Mouse (Mus musculus): ENCODE measurements around the gene Dhrs11. TPM values are rescaled to one million over a fixed set of nuclear protein-coding genes. Genes with fewer than 3 reads are reported as not detected.

The Dhrs11 gene
- polyA plus RNA-seq (2015; fragmentation: Nextera tagmentation; extraction: Ambion mirVana): 19.4 and 20.6 TPM in 2 replicates

GRCm38 (mm10) chr11:84828516-84829399 is at the start of gene Dhrs11:
Gene Dhrs11, minus strand, starts transcription at chr11:84828994.

DNA sequence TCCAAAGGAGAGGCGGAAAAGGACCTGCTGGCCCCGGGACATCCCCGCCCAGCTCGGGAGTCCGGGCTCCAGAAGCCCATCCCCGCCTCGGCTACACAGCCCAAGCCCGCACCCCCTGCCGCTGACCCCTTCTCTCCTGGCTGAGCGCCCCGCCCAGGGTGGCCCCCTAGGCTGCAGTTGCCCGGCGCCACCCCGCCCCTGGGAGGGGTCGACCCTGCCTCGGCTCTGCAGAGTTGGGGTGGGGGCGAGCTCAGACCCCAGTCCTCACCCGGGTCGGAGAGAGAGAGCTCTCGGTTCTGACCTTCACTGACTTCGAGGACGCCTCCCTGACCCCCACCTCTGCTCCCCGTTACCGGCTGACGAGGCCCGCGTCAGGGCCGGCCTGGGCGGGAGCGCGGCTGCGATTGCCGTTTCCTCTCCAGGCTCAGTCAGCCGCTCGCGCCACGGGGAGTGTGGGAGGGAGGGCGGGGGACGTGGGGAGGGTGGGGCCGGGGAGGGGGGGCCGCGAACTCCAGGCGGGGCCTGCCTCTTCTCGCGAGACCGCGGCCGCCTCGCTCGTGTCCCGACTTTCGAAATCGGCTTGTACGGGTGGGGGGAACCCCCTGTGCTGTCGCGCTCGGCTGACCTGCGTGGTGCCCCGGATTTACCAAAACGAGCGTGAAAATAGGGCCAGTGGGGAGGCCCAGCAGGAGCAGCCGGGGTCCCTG is 41.7 kb upstream of the Dhrs11 start, which contains the start of gene Ggnbp2:
Ggnbp2 (minus strand) TSS at position 481 of the 707 bp plus-strand sequence.

DNA sequence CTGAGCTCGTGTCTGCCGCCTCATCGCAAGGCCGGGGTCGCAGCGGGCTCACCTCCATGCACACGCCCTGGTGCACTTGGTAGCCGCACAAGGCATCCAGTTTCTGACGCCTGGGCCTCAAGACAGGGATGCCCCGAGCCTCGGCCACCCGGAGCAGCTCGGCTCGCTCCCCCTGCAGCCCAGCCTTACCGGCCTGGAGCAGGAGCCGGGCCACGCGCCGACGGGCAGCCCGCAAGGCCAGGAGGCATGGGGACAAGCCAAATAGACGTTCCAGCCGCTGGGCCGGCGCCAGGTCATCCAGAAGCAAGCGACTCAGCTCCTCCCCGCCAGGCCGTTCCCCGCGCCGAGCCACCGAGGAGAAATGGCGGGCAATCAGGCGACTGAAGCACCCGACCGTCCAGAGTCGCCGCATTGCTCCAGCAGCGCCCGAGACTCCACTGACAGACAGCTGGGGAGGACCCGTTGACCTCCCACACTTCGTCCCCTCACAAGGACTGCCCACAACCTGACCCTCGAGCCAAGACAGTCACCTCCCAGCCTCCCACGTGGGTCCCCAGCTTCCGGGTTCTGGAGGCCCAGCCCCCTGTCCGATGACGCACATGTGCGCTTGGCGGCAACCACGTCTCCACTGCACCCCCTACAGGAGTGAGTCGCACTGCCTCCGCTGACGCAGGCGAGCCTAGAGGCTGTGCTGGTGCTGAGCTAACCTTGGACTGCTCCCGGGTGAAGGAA is 9.7 kb downstream of the Dhrs11 start, which contains the start of gene Mrm1:
Mrm1 (minus strand) TSS at position 555 of the 732 bp plus-strand sequence.

Other genes with a start within 250 kb of the Dhrs11 start
- 20.9 and 23.6 TPM in 2 replicates for gene Mrm1, start 9.5 kb downstream of the Dhrs11 start, polyA plus RNA-seq (2015; fragmentation: Nextera tagmentation; extraction: Ambion mirVana)
- 67.8 and 73.0 TPM in 2 replicates for gene Ggnbp2, start 41.8 kb upstream of the Dhrs11 start, polyA plus RNA-seq (2015; fragmentation: Nextera tagmentation; extraction: Ambion mirVana)
- 4.5 and 5.4 TPM in 2 replicates for gene Myo19, start 51.2 kb upstream of the Dhrs11 start, polyA plus RNA-seq (2015; fragmentation: Nextera tagmentation; extraction: Ambion mirVana)
- 1.9 and 2.3 TPM in 2 replicates for gene Pigw, start 51.3 kb upstream of the Dhrs11 start, polyA plus RNA-seq (2015; fragmentation: Nextera tagmentation; extraction: Ambion mirVana)
- 90.8 and 93.5 TPM in 2 replicates for gene Znhit3, start 87.4 kb upstream of the Dhrs11 start, polyA plus RNA-seq (2015; fragmentation: Nextera tagmentation; extraction: Ambion mirVana)
- 12.7 and 14.5 TPM in 2 replicates for gene Car4, start 128.8 kb upstream of the Dhrs11 start, polyA plus RNA-seq (2015; fragmentation: Nextera tagmentation; extraction: Ambion mirVana)

Data from neural tube, postnatal 0 days (tissue).